Comparison of ENCODE assay signal across 33 mouse cellular contexts in genomic region chr7:98048101-98048824, GRCm38 (mm10).
DNase-seq lines count a peak whose midpoint lies in the region; ATAC-seq and TF ChIP-seq lines count a peak whose summit lies in the region.
"Had no signal": no experiment of that assay in that cellular context is flagged by ENCODE, and none has a peak within 500 bp of the region (broad histone marks: within the 10 kb centered on the region; RNA-seq: fewer than 3 reads in every experiment).

No protein-coding gene starts in this region.

- 60% methylated on average over 9 of the region's 9 CpGs for WGBS in liver, embryonic 13.5 days (ENCODE audit: insufficient replicate concordance)
- WGBS in stomach, embryonic 14.5 days = 37% methylated on average over 9 of the region's 9 CpGs
- WGBS in stomach, postnatal 0 days = 37% methylated on average over 9 of the region's 9 CpGs
- 51% methylated on average over 9 of the region's 9 CpGs for WGBS in liver, postnatal 0 days (ENCODE audit: insufficient replicate concordance)
- 85% methylated on average over 9 of the region's 9 CpGs for WGBS in midbrain, embryonic 13.5 days

- H3K27ac ChIP-seq in liver, embryonic 13.5 days = 0 out of 2 replicates have a peak overlapping the region, but pooled peaks have one; percentile 16
- peak overlapping the region; percentile 58; the same call in 1 of the 2 replicates for H3K27ac ChIP-seq in stomach, embryonic 14.5 days (ENCODE audit: low read length)
- H3K27ac ChIP-seq in stomach, postnatal 0 days (replicated peaks) = no peak overlapping the region
- peak overlapping the region; percentile 87 for H3K27ac ChIP-seq in liver, postnatal 0 days (ENCODE audit: low read depth)
- no peak overlapping the region for H3K27ac ChIP-seq in midbrain, embryonic 13.5 days
- H3K27ac ChIP-seq: embryonic facial prominence, embryonic 12.5 days; forebrain, embryonic 12.5 days; heart, embryonic 15.5 days; hindbrain, embryonic 13.5 days; layer of hippocampus, adult 2 months; limb, embryonic 12.5 days; neural tube, embryonic 13.5 days had no signal

- H3K4me1 ChIP-seq in liver, embryonic 13.5 days (replicated peaks) = no peaks in the 10 kb centered on the region
- peaks cover 6% of the 10 kb centered on the region; the same call in 1 of the 2 replicates for H3K4me1 ChIP-seq in stomach, embryonic 14.5 days (ENCODE audit: control insufficient read depth, insufficient read depth, low read length)
- no peaks in the 10 kb centered on the region for H3K4me1 ChIP-seq in stomach, postnatal 0 days (replicated peaks; ENCODE audit: control insufficient read depth, insufficient read depth)
- peaks cover 4% of the 10 kb centered on the region; the same call in 1 of the 2 replicates for H3K4me1 ChIP-seq in liver, postnatal 0 days (ENCODE audit: insufficient read depth)
- no peaks in the 10 kb centered on the region for H3K4me1 ChIP-seq in midbrain, embryonic 13.5 days (replicated peaks)
- H3K4me1 ChIP-seq: embryonic facial prominence, embryonic 12.5 days; forebrain, embryonic 12.5 days; heart, embryonic 15.5 days; hindbrain, embryonic 13.5 days; limb, embryonic 12.5 days; neural tube, embryonic 13.5 days had no signal

- peak; percentile 79 for ATAC-seq in liver, embryonic 13.5 days (ENCODE audit: low read depth)
- no peak for ATAC-seq in stomach, embryonic 14.5 days (ENCODE audit: insufficient number of reproducible peaks, insufficient read depth, low FRiP score, low read depth)
- no peak for ATAC-seq in stomach, postnatal 0 days (ENCODE audit: low FRiP score, low TSS enrichment)
- ATAC-seq in liver, postnatal 0 days = peak; percentile 100
- no peak for ATAC-seq in midbrain, embryonic 13.5 days
- ATAC-seq: inflammation-experienced regulatory T-cells, adult 6 months; midbrain, embryonic 16.5 days had no signal

- H3K36me3 ChIP-seq in liver, embryonic 13.5 days = no peaks in the 10 kb centered on the region
- H3K36me3 ChIP-seq in stomach, embryonic 14.5 days (ENCODE audit: control insufficient read depth, insufficient read depth, low read length) = no peaks in the 10 kb centered on the region
- H3K36me3 ChIP-seq in stomach, postnatal 0 days (ENCODE audit: control insufficient read depth, insufficient read depth, low read length) = no peaks in the 10 kb centered on the region
- H3K36me3 ChIP-seq in liver, postnatal 0 days (replicated peaks; ENCODE audit: insufficient read depth, low read length) = peaks cover 11% of the 10 kb centered on the region
- 0 out of 2 replicates have a peak, but pooled peaks cover 2% of the 10 kb centered on the region for H3K36me3 ChIP-seq in midbrain, embryonic 13.5 days
- H3K36me3 ChIP-seq: embryonic facial prominence, embryonic 12.5 days; forebrain, embryonic 12.5 days; G1E; heart, embryonic 15.5 days; limb, embryonic 12.5 days; neural tube, embryonic 13.5 days had no signal

- no peak for DNase-seq in liver, embryonic 13.5 days
- DNase-seq in liver = no peak
- no peak for DNase-seq in stomach, postnatal 0 days (ENCODE audit: low spot score)
- peak; percentile 69 for DNase-seq in liver, postnatal 0 days
- DNase-seq in urinary bladder, adult 18-20 months (ENCODE audit: low spot score in 2 of 2) = no peak
- DNase-seq: adrenal gland, adult 2 months; B cell, adult 2 months; cerebellum, adult 18-20 months; cerebellum, postnatal 14 days; gastrocnemius, postnatal 36 days; heart, postnatal 36 days; kidney, postnatal 25 days; layer of hippocampus, postnatal 36 days; lung, postnatal 36 days; retina, postnatal 1 day; right cerebral cortex, postnatal 25 days; thymus, adult 2 months; thymus, postnatal 4 days had no signal

- no peak overlapping the region for H3K4me3 ChIP-seq in liver, embryonic 13.5 days (replicated peaks)
- H3K4me3 ChIP-seq in stomach, embryonic 14.5 days (ENCODE audit: low read depth, low read length) = no peak overlapping the region
- no peak overlapping the region for H3K4me3 ChIP-seq in stomach, postnatal 0 days (ENCODE audit: low read depth, low read length)
- no peak overlapping the region for H3K4me3 ChIP-seq in liver, postnatal 0 days (ENCODE audit: low read depth, low read length)
- H3K4me3 ChIP-seq in midbrain, embryonic 13.5 days (replicated peaks) = no peak overlapping the region
- H3K4me3 ChIP-seq: embryonic facial prominence, embryonic 12.5 days; erythroblast, embryonic 14.5 days; forebrain, embryonic 12.5 days; heart, embryonic 15.5 days; hindbrain, embryonic 13.5 days; layer of hippocampus, adult 2 months; limb, embryonic 12.5 days; myocyte; neural tube, embryonic 13.5 days had no signal

- no peak overlapping the region for H3K9ac ChIP-seq in liver, embryonic 13.5 days
- H3K9ac ChIP-seq in stomach, embryonic 14.5 days (replicated peaks; ENCODE audit: low read depth, low read length) = no peak overlapping the region
- no peak overlapping the region for H3K9ac ChIP-seq in stomach, postnatal 0 days (ENCODE audit: low read length)
- no peak overlapping the region for H3K9ac ChIP-seq in liver, postnatal 0 days (replicated peaks)
- H3K9ac ChIP-seq in midbrain, embryonic 13.5 days (replicated peaks) = no peak overlapping the region
- H3K9ac ChIP-seq: embryonic facial prominence, embryonic 12.5 days; forebrain, embryonic 12.5 days; heart, embryonic 15.5 days; hindbrain, embryonic 13.5 days; limb, embryonic 12.5 days; neural tube, embryonic 13.5 days had no signal

- no peaks in the 10 kb centered on the region for H3K27me3 ChIP-seq in liver, embryonic 13.5 days
- H3K27me3 ChIP-seq in stomach, embryonic 14.5 days (ENCODE audit: control insufficient read depth, insufficient read depth, low read length) = no peaks in the 10 kb centered on the region
- no peaks in the 10 kb centered on the region for H3K27me3 ChIP-seq in stomach, postnatal 0 days (ENCODE audit: control insufficient read depth, insufficient read depth, low read length)
- no peaks in the 10 kb centered on the region for H3K27me3 ChIP-seq in liver, postnatal 0 days (ENCODE audit: insufficient read depth, low read length)
- H3K27me3 ChIP-seq in midbrain, embryonic 13.5 days = no peaks in the 10 kb centered on the region
- H3K27me3 ChIP-seq: CH12.LX; embryonic facial prominence, embryonic 12.5 days; forebrain, embryonic 12.5 days; heart, embryonic 15.5 days; hindbrain, embryonic 13.5 days; limb, embryonic 12.5 days; neural tube, embryonic 13.5 days had no signal

- TF ChIP-seq EP300 in stomach, postnatal 0 days (optimal IDR thresholded peaks at IDR 0.05) = no peak
- no peak for TF ChIP-seq EP300 in liver, postnatal 0 days (IDR thresholded peaks at IDR 0.05; ENCODE audit: low read depth)

- TF ChIP-seq CTCF in stomach, postnatal 0 days (IDR thresholded peaks at IDR 0.05; ENCODE audit: low read depth) = no peak
- TF ChIP-seq CTCF in liver, postnatal 0 days (IDR thresholded peaks at IDR 0.05; ENCODE audit: low read depth) = no peak

- H3K9me3 ChIP-seq in liver, embryonic 13.5 days (replicated peaks) = no peaks in the 10 kb centered on the region
- no peaks in the 10 kb centered on the region for H3K9me3 ChIP-seq in stomach, embryonic 14.5 days (ENCODE audit: control insufficient read depth, low read depth, low read length)
- no peaks in the 10 kb centered on the region for H3K9me3 ChIP-seq in stomach, postnatal 0 days (ENCODE audit: control insufficient read depth, low read length)
- no peaks in the 10 kb centered on the region for H3K9me3 ChIP-seq in liver, postnatal 0 days (ENCODE audit: low read length)
- no peaks in the 10 kb centered on the region for H3K9me3 ChIP-seq in midbrain, embryonic 13.5 days
- H3K9me3 ChIP-seq: embryonic facial prominence, embryonic 12.5 days; forebrain, embryonic 12.5 days; G1E; heart, embryonic 15.5 days; hindbrain, embryonic 13.5 days; limb, embryonic 12.5 days; neural tube, embryonic 13.5 days had no signal

- H3K4me2 ChIP-seq in liver, embryonic 13.5 days = no peak overlapping the region
- no peak overlapping the region for H3K4me2 ChIP-seq in stomach, embryonic 14.5 days (replicated peaks; ENCODE audit: low read depth, low read length)
- H3K4me2 ChIP-seq in stomach, postnatal 0 days (replicated peaks; ENCODE audit: low read depth) = no peak overlapping the region
- no peak overlapping the region for H3K4me2 ChIP-seq in liver, postnatal 0 days (ENCODE audit: low read depth, low read length)
- H3K4me2 ChIP-seq in midbrain, embryonic 13.5 days (replicated peaks) = no peak overlapping the region
- H3K4me2 ChIP-seq: embryonic facial prominence, embryonic 12.5 days; forebrain, embryonic 12.5 days; heart, embryonic 15.5 days; hindbrain, embryonic 13.5 days; limb, embryonic 12.5 days; neural tube, embryonic 13.5 days had no signal

Comparison
In these comparisons a context has a peak if more than half of its experiments do, and no peak if none do; other contexts are left out.
1. H3K27ac ChIP-seq: peak in liver, embryonic 13.5 days (single experiment), stomach, embryonic 14.5 days (single experiment) and liver, postnatal 0 days (single experiment); none in stomach, postnatal 0 days (single experiment) and midbrain, embryonic 13.5 days (single experiment).
2. ATAC-seq: peak in liver, embryonic 13.5 days (single experiment) and liver, postnatal 0 days (single experiment); none in stomach, embryonic 14.5 days (single experiment), stomach, postnatal 0 days (single experiment) and midbrain, embryonic 13.5 days (single experiment).